Comparison of ENCODE assay signal across 24 mouse cellular contexts in the genomic region with DNA sequence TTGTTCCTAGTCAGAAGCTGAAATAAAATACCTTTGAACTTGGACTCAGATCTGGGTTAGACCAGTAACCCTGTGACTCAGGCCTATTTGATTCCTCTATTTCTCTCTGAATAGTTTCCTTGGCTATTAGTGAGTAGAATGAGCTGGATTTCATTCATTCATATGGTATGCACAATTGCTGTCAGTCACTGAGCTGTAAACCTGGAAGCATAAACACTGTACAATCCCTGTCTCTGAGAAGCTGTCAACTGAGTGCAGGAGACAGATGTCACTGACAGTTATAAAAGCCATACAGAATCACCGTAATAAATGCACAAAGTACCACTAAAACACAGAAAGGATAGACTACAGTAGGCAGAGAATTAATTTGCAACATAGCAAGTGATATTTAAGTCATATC. TPM values are rescaled to one million over a fixed set of nuclear protein-coding genes. Genes with fewer than 3 reads are reported as not detected.
DNase-seq lines count a peak whose midpoint lies in the region; ATAC-seq and TF ChIP-seq lines count a peak whose summit lies in the region.
"Had no signal": no experiment of that assay in that cellular context is flagged by ENCODE, and none has a peak within 500 bp of the region (broad histone marks: within the 10 kb centered on the region; RNA-seq: fewer than 3 reads in every experiment).

No protein-coding gene starts in this region.

- H3K9me3 ChIP-seq in forebrain, embryonic 15.5 days: no peaks in the 10 kb centered on the region
- H3K9me3 ChIP-seq in forebrain, embryonic 10.5 days: no peaks in the 10 kb centered on the region
- H3K9me3 ChIP-seq in limb, embryonic 14.5 days (ENCODE audit: control insufficient read depth, low read length): no peaks in the 10 kb centered on the region
- no peaks in the 10 kb centered on the region for H3K9me3 ChIP-seq in limb, embryonic 10.5 days (replicated peaks)
- H3K9me3 ChIP-seq in forebrain, embryonic 16.5 days (ENCODE audit: control insufficient read depth, low read length): no peaks in the 10 kb centered on the region
- H3K9me3 ChIP-seq: heart, embryonic 15.5 days; hindbrain, embryonic 10.5 days; hindbrain, embryonic 13.5 days; intestine, embryonic 15.5 days had no signal

- H3K4me3 ChIP-seq in forebrain, embryonic 15.5 days: no peak overlapping the region
- no peak overlapping the region for H3K4me3 ChIP-seq in forebrain, embryonic 10.5 days
- H3K4me3 ChIP-seq in limb, embryonic 14.5 days (replicated peaks; ENCODE audit: low read length): no peak overlapping the region
- no peak overlapping the region for H3K4me3 ChIP-seq in limb, embryonic 10.5 days
- no peak overlapping the region for H3K4me3 ChIP-seq in forebrain, embryonic 16.5 days (replicated peaks; ENCODE audit: low read length)
- H3K4me3 ChIP-seq: heart, embryonic 15.5 days; hindbrain, embryonic 10.5 days; hindbrain, embryonic 13.5 days; intestine, embryonic 15.5 days had no signal

- H3K27me3 ChIP-seq in forebrain, embryonic 15.5 days: no peaks in the 10 kb centered on the region
- H3K27me3 ChIP-seq in forebrain, embryonic 10.5 days (ENCODE audit: poor library complexity, severe bottlenecking): no peaks in the 10 kb centered on the region
- no peaks in the 10 kb centered on the region for H3K27me3 ChIP-seq in limb, embryonic 14.5 days (ENCODE audit: control insufficient read depth, insufficient read depth, low read length)
- H3K27me3 ChIP-seq in limb, embryonic 10.5 days (ENCODE audit: low read depth, poor library complexity, severe bottlenecking): no peaks in the 10 kb centered on the region
- H3K27me3 ChIP-seq in forebrain, embryonic 16.5 days (replicated peaks; ENCODE audit: control insufficient read depth, insufficient read depth, low read length): no peaks in the 10 kb centered on the region
- H3K27me3 ChIP-seq: heart, embryonic 15.5 days; hindbrain, embryonic 13.5 days; intestine, embryonic 15.5 days had no signal

- H3K27ac ChIP-seq in forebrain, embryonic 15.5 days (replicated peaks): peak overlapping the region; percentile 20; the same call in 1 of the 2 replicates
- no peak overlapping the region for H3K27ac ChIP-seq in forebrain, embryonic 10.5 days
- H3K27ac ChIP-seq in limb, embryonic 14.5 days (replicated peaks; ENCODE audit: low read depth, low read length): no peak overlapping the region
- no peak overlapping the region for H3K27ac ChIP-seq in limb, embryonic 10.5 days
- peak overlapping the region; percentile 18; the same call in 1 of the 2 replicates for H3K27ac ChIP-seq in forebrain, embryonic 16.5 days (ENCODE audit: low read length)
- H3K27ac ChIP-seq: heart, embryonic 15.5 days; hindbrain, embryonic 10.5 days; hindbrain, embryonic 13.5 days; intestine, embryonic 15.5 days had no signal

- no peak overlapping the region for H3K4me2 ChIP-seq in forebrain, embryonic 15.5 days (replicated peaks)
- H3K4me2 ChIP-seq in limb, embryonic 14.5 days (replicated peaks; ENCODE audit: low read depth, low read length, severe bottlenecking): no peak overlapping the region
- H3K4me2 ChIP-seq in forebrain, embryonic 16.5 days (ENCODE audit: low read length): no peak overlapping the region
- H3K4me2 ChIP-seq: heart, embryonic 11.5 days; heart, embryonic 15.5 days; hindbrain, embryonic 13.5 days; intestine, embryonic 15.5 days had no signal

- no peak for DNase-seq in forebrain, embryonic 10.5 days (ENCODE audit: extremely low spot score, low spot score)
- DNase-seq in limb, embryonic 14.5 days (ENCODE audit: low spot score): no peak
- no peak for DNase-seq in limb, embryonic 10.5 days (ENCODE audit: low spot score)
- no peak for DNase-seq in cerebellum, adult 9-11 months
- DNase-seq: adrenal gland, adult 2 months; adrenal gland, postnatal 14 days; cerebellum, adult 11-12 months; cerebellum, adult 8-10 months; cerebellum, postnatal 14 days; gastrocnemius, postnatal 10 days; gastrocnemius, postnatal 36 days; heart, postnatal 10 days; heart, postnatal 36 days; kidney, adult 11 months had no signal

- 39% methylated on average over 1 of the region's 1 CpGs for WGBS in forebrain, embryonic 15.5 days
- WGBS in forebrain, embryonic 10.5 days: 92% methylated on average over 1 of the region's 1 CpGs
- 67% methylated on average over 1 of the region's 1 CpGs for WGBS in limb, embryonic 14.5 days
- WGBS in limb, embryonic 10.5 days: 74% methylated on average over 1 of the region's 1 CpGs
- WGBS in forebrain, embryonic 16.5 days: 16% methylated on average over 1 of the region's 1 CpGs

- no peaks in the 10 kb centered on the region for H3K36me3 ChIP-seq in forebrain, embryonic 15.5 days
- H3K36me3 ChIP-seq in forebrain, embryonic 10.5 days (replicated peaks): no peaks in the 10 kb centered on the region
- H3K36me3 ChIP-seq in limb, embryonic 14.5 days (ENCODE audit: control insufficient read depth, insufficient read depth, low read length): no peaks in the 10 kb centered on the region
- H3K36me3 ChIP-seq in limb, embryonic 10.5 days: no peaks in the 10 kb centered on the region
- H3K36me3 ChIP-seq in forebrain, embryonic 16.5 days (ENCODE audit: control insufficient read depth, insufficient read depth): no peaks in the 10 kb centered on the region
- H3K36me3 ChIP-seq: heart, embryonic 15.5 days; hindbrain, embryonic 10.5 days; hindbrain, embryonic 13.5 days; intestine, embryonic 15.5 days had no signal

- H3K9ac ChIP-seq in forebrain, embryonic 15.5 days (replicated peaks): no peak overlapping the region
- no peak overlapping the region for H3K9ac ChIP-seq in limb, embryonic 14.5 days (ENCODE audit: low read depth, low read length, severe bottlenecking)
- H3K9ac ChIP-seq in forebrain, embryonic 16.5 days (replicated peaks; ENCODE audit: low read depth, low read length): no peak overlapping the region
- H3K9ac ChIP-seq: heart, embryonic 15.5 days; hindbrain, embryonic 13.5 days; intestine, embryonic 15.5 days had no signal

- no peak for TF ChIP-seq POLR2A in limb, embryonic 14.5 days (IDR thresholded peaks at IDR 0.05; ENCODE audit: borderline replicate concordance, extremely low read depth, insufficient read depth, insufficient read length)

- no peak for ATAC-seq in forebrain, embryonic 15.5 days (replicated peaks)
- ATAC-seq in limb, embryonic 14.5 days (ENCODE audit: low FRiP score, low read depth): 0 out of 2 replicates have a peak, but pooled peaks have one; percentile 9
- ATAC-seq in forebrain, embryonic 16.5 days: peak; percentile 84
- ATAC-seq: CD4-positive, CD25-positive, alpha-beta regulatory T cell, adult 4 months; hindbrain, embryonic 16.5 days; intestine, embryonic 15.5 days had no signal

- peaks cover 8% of the 10 kb centered on the region for H3K4me1 ChIP-seq in forebrain, embryonic 15.5 days
- no peaks in the 10 kb centered on the region for H3K4me1 ChIP-seq in forebrain, embryonic 10.5 days
- no peaks in the 10 kb centered on the region for H3K4me1 ChIP-seq in limb, embryonic 14.5 days (ENCODE audit: control insufficient read depth, insufficient read depth, low read length)
- H3K4me1 ChIP-seq in limb, embryonic 10.5 days: no peaks in the 10 kb centered on the region
- H3K4me1 ChIP-seq in forebrain, embryonic 16.5 days (replicated peaks; ENCODE audit: control insufficient read depth, insufficient read depth, low read length): peaks cover 6% of the 10 kb centered on the region
- H3K4me1 ChIP-seq: hindbrain, embryonic 10.5 days; hindbrain, embryonic 13.5 days; intestine, embryonic 15.5 days had no signal

RNA-seq across cellular contexts. Expression of gene Plppr5, which starts 40.2 kb away (rescaled TPM):
- polyA plus RNA-seq in forebrain, embryonic 15.5 days (2015; fragmentation: Nextera tagmentation; extraction: Ambion mirVana): 7.0 and 7.4 TPM in 2 replicates
- polyA plus RNA-seq in forebrain, embryonic 10.5 days (2016; fragmentation: Nextera tagmentation; extraction: Ambion mirVana): 0.12 and 0.28 TPM in 2 replicates
- polyA plus RNA-seq in limb, embryonic 14.5 days (2012; rRNA removed): 0.09 and 0.13 TPM in 2 replicates
- polyA plus RNA-seq in limb, embryonic 14.5 days (2014; fragmentation: Nextera tagmentation; extraction: Ambion mirVana): 0.17 and 0.22 TPM in 2 replicates
- 0.04 TPM in 1 of 2 replicates, not detected in the other for polyA plus RNA-seq in limb, embryonic 10.5 days (2016; fragmentation: Nextera tagmentation; extraction: Ambion mirVana)
- 9.7 and 10.3 TPM in 2 replicates for polyA plus RNA-seq in forebrain, embryonic 16.5 days (2015; fragmentation: Nextera tagmentation; extraction: Ambion mirVana)
- polyA plus RNA-seq: C2C12; CD4-positive, CD25-positive, alpha-beta regulatory T cell, adult 4 months had no signal

Comparison
In these comparisons a context has a peak if more than half of its experiments do, and no peak if none do; other contexts are left out.
1. H3K27ac ChIP-seq: peak in forebrain, embryonic 15.5 days (single experiment) and forebrain, embryonic 16.5 days (single experiment); none in forebrain, embryonic 10.5 days (single experiment), limb, embryonic 14.5 days (single experiment) and limb, embryonic 10.5 days (single experiment).